Mouse (Mus musculus): ENCODE data around the gene Hsd11b2.
A peak's percentile ranks its signal among the peaks of the same experiment; 100 is the strongest.
"Not testable (repeated sequence)": the region's sequence is repeated elsewhere in the genome, so short reads cannot be mapped to it uniquely, and the experiment has no call there.

Hsd11b2 gene

GRCm38 (mm10) chr8:105564573-105565229, 46.1 kb downstream of the Hsd11b2 start:
- not testable (repeated sequence) for DNase-seq

DNA sequence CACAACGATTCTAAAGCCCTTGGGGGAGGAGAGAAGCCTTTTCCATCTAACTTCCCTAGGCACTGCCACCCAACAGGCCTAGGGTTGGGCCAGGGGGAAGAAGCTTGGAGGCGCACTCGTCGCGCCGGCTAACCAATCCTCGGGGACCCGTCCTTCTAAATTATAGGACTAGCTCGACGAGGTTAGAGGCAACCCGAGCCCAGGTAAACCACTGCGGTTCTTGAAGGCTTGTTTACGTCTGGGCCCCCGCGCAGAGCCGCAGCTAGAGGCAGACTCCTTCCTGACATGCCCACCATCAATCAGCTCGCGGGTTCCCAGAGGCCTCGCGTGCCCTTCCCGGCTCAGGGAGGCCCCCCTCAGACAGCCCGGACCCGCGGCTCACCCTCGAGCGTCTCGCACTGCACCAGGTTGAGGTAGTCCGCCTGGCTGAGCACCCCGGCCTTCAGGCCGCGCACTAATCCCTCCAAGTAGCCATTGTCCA, 46.9 kb downstream of the Hsd11b2 start:
- no peak for DNase-seq

DNA sequence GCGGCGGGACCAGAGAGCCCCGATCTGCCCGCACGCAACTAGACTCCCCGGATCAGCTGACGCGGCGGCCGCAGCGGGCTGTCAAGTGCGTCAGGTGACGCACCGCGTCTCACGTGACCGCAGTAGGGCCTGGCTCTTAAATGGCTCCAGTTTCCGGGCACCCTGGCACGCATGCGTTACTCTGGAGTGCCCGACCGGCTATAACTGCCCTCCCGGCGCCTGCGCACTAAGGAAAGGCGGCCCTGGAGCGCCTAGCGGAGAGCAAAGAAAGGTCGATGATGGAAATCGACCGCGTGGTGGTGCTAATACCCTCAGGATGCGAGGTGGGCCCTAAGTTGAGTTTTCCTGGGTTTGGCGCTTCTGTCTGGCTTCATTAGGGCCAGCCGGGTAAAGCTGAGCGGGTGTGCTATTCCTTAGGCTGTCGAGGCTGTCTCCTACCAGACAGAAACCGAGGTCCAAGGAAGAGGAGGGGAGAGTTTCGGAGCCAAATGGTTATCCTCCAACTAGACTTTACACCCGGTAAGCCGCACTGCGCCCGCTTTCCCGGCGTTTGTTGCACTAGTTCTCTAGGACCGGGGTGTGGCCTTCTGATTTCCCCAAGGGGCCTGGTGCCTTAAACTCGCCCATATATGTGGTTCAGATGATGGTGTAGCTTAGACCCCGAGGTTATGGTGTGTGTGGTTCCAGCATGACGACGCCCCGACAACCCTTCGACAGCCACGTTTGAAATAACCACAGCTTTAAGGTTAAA, 47.6 kb downstream of the Hsd11b2 start, which contains the start of gene Atp6v0d1:
Atp6v0d1 (minus strand) TSS at position 96 of the 751 bp plus-strand sequence.
- DNase-seq, result peak; percentile 100

- DNase-seq, result peak; percentile 38 to 49
Measured at GRCm38 (mm10) chr8:105566703-105567595, 48.4 kb downstream of the Hsd11b2 start.

DNA sequence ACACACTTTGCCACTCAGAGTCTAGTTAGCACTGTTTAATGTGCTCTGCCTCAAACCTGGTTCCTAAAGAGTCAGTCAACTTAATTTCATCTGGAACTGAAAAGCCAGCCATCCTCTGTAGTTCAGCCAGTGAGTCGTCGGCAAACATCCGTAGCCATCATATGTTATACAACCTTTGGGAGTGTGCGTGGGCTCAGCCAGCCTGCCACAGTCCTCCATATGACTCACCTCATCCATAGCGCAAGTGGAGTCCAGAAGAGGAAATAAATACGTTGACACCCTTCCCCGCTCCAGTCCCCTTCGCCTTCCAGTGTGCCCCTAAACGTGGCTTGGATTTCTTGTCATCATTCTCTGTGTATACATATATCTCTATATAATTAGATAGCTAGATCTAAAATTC, 53.3 kb downstream of the Hsd11b2 start:
- no peak for DNase-seq

DNA sequence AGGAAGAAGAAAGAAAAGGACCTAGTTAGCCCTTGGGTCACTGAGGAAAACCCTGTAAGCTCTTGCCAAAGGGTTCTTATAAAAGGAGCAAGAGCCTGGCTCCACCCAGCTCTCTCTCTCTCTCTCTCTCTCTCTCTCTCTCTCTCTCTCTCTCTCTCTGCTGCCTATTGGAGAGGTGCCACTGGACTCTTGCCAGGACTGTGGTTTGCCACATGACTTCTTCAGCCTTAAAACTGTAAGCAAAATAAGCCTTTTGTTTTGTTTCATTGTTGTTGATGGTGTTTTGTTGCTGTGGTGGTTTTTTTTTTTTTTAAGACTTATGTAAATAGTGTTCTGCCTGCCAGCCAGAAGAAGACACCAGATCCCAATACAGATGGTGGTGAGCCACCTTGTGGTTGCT, 54.9 kb downstream of the Hsd11b2 start:
- DNase-seq, result peak; percentile 81
